Mouse (Mus musculus): ENCODE results near the gene Pcx.

GRCm38 (mm10) chr19:4602459-4602858 is 92.2 kb downstream of the Pcx start:
- no peak for TF ChIP-seq POLR2A (IDR thresholded peaks at IDR 0.05; ENCODE audit: borderline replicate concordance, insufficient read depth, low read length)
- no peak for TF ChIP-seq CTCF (IDR thresholded peaks at IDR 0.05; ENCODE audit: borderline replicate concordance, insufficient read depth, low read depth, low read length)

Data from cerebellum, adult 2 months (tissue).